Mouse (Mus musculus) heart, postnatal 4 days (tissue): Measurements from ENCODE around the gene Pak3. TPM values are rescaled to one million over a fixed set of nuclear protein-coding genes. Genes with fewer than 3 reads are reported as not detected.
A peak's percentile ranks its signal among the peaks of the same experiment; 100 is the strongest.

Source experiments
- DNase-seq: peaks from one replicate; pipeline ENCODE4 v3.0.0; 2021
- microRNA-seq, 2 experiments: library from miRNA; unstranded; fragments of <30 nt; microRNA quantifications; one replicate each; pipeline ENCODE4 v1.2.0; 2021 to 2022
- total RNA-seq, 2 experiments: library from RNA; stranded (reverse); gene quantifications; 2 replicates each; pipeline ENCODE4 v1.2.3; 2021

Pak3 gene
- total RNA-seq, 2 experiments from 2014 or later, result 6.2 to 6.3 TPM

- DNase-seq, result peak; percentile 25
These were observed 146.1 kb downstream of the Pak3 start for GRCm38 (mm10) chrX:143664221-143665150.

GRCm38 (mm10) chrX:143665771-143666170 is 147.4 kb downstream of the Pak3 start:
- no peak for DNase-seq

GRCm38 (mm10) chrX:143666991-143667390 is 148.6 kb downstream of the Pak3 start:
- peak; percentile 18 for DNase-seq

- DNase-seq, result peak; percentile 64
These were observed 149.9 kb downstream of the Pak3 start for GRCm38 (mm10) chrX:143668242-143668641.

DNA sequence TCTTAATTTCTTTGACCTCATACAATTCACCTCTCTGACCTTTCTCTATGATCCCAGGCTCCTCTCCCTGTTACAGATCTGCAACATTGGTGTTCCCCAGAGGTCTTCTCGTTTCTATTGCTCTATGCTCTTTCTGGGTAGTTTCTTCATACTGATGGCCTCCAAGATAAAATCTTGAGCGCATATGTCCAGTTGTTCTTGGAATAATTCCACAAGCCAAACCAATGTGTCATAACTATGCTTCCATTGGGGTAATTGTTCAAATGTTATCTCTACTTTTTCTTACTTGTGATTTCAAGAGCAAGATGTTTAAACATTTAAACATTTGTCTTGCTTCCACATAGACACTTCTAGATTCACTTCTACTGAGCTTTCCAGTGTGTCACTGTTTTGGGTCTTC is 160.2 kb downstream of the Pak3 start:
- DNase-seq, result no peak

- DNase-seq, result no peak
These were observed 203.9 kb downstream of the Pak3 start for GRCm38 (mm10) chrX:143722250-143722649.

DNA sequence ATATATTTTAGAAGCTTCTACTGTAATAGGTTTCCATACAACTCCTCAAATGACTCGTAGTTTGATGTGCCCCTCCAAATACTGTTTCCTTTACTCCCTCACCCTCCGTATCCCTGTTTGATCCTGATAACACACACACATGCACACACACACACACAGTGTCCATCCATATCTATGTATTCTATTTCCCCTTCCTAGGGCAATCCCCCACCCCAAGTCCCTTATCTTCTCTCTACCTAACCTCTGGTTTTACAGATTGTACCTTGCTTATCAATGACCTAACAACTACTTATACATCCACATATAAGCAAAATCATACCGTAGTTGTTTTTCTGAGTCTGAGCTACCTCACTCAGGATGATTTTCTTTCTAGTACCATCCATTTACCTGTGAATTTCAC is 207.0 kb downstream of the Pak3 start:
- no peak for DNase-seq

DNA sequence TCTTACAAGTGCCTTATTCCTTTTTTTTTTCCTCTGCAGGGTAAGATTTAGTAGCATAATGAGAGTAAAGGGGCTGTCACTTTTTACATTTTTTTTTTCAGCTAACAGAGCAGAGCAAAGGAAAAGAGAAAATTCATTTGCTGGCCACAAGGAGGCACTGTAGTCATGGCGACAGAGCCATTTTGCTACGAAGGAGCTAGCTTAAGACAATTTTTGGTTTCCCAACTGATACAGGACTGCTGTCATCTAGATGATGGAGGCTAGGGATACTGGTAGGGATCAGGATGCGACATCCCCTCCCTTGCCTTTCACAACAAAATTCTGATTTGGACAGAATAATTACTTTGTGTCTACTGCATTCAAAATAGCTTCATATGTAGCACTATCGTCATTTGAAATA is 217.6 kb downstream of the Pak3 start:
- DNase-seq, result peak; percentile 26

DNA sequence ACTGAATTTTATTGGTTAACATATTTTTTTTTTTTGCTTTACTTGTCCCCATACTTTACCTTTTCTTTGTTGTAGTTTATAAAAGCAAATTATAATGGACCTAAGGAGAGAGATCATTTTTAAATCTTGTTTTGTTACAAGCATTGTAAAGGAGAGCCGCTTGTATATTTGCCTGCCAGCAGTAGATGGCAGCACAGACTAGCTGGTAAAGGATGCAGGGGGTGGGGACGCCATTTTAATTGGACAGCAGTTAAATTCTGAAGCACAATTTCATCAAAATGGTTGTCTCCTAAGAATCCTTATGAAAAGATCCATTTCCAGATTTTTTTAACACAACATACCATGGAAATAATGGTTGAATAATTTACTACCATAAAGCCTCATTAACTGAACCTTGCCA is 220.8 kb downstream of the Pak3 start:
- DNase-seq, result peak; percentile 47

GRCm38 (mm10) chrX:143762556-143762955 is 244.2 kb downstream of the Pak3 start:
- DNase-seq, result no peak

DNA sequence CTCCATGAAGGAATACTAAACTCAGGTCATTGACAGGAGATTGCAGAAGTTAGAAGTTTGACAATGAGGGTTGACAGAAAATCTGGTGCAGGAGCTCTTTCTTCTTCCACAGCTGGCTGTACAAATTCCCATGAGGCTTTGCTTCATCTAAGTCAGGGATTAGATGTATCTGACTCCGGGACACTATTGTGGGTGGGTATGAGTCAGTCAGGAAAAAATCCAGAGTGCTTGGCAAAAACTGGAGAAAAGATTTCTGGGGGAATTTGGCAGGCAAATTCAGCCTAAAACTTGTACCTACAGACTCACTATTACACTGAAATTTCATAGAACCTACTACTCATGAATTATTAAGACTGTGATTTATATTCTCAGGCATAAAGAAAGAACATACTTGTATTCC is 297.6 kb downstream of the Pak3 start:
- no peak for DNase-seq

DNA sequence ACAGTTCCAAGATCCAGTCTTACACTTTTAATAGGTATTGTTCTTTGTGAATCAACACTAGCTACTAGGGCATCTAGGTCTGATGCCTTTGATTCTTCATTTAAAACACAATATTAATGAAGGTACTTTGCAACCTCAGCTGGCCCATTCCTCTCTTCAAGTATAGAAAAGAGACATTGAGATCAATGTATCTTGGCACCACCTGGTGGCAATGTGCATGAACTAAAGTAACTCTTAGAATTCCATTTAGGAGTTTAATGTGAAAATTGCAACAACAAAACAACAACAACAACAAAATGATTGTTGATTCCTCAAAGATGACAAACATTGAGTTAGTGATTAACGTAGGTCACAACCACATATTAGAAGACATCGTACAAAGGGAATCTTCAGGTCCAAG is 300.6 kb downstream of the Pak3 start:
- DNase-seq, result no peak

DNA sequence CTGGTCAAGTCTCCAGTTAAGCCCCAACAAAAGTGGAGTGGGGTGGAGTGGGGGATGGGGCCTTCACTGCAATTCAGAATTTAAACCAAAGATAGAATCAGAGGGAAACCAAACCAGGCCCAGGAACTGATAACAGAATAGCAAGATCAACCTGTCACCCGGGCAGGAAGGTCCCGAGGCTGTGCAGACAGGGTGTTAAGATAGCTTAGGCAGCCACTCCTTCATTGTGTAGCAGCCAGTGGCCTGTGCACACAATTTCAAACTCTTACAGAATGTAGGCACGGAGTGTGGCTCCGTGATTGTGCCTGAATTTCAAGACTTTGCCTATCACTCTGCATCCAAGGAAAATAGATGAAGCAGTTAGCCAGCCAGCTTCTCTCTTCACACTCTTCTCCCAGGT is 308.1 kb downstream of the Pak3 start:
- DNase-seq, result no peak

- peak; percentile 31 for DNase-seq
These were observed 308.8 kb downstream of the Pak3 start, which contains the start of gene Capn6 for GRCm38 (mm10) chrX:143827212-143827611. Gene Capn6 (minus strand): TSS chrX:143827414.

- no peak for DNase-seq
These were observed 328.2 kb downstream of the Pak3 start for GRCm38 (mm10) chrX:143846637-143847036.

Small RNA genes lying within 50 kb of the gene (microRNA-seq; reads per million reads assigned to microRNA genes)
- 0 reads per million in 2 experiments for gene Gm47298

Other genes with a start within 250 kb of the Pak3 start
- 1 to 10 TPM; 1.1 to 2.0 TPM for gene Chrdl1, start 124.3 kb upstream of the Pak3 start, total RNA-seq